Mouse (Mus musculus) CD4-positive, CD25-positive, alpha-beta regulatory T cell, adult 4 months (primary cell): ENCODE data around the gene Gpr182. TPM values are rescaled to one million over a fixed set of nuclear protein-coding genes. Genes with fewer than 3 reads are reported as not detected.
"Not testable (repeated sequence)": the region's sequence is repeated elsewhere in the genome, so short reads cannot be mapped to it uniquely, and the experiment has no call there.

Experiments used
- ATAC-seq: one replicate; pipeline ENCODE4 v1.8.0; 2017
- polyA plus RNA-seq, 2 experiments: library from polyadenylated mRNA; unstranded; fragments of 100-300 nt; shearing (Covaris generic); gene quantifications; one replicate each; pipeline ENCODE4 v1.2.1; 2017

The Gpr182 gene
- under 1 TPM in 1 of 2 experiments, not detected in 1; 0.29 TPM for polyA plus RNA-seq

- no peak for ATAC-seq
Observed at GRCm38 (mm10) chr10:127751548-127751947, at the start of gene Gpr182. Gene Gpr182 (minus strand): TSS chr10:127751732.

DNA sequence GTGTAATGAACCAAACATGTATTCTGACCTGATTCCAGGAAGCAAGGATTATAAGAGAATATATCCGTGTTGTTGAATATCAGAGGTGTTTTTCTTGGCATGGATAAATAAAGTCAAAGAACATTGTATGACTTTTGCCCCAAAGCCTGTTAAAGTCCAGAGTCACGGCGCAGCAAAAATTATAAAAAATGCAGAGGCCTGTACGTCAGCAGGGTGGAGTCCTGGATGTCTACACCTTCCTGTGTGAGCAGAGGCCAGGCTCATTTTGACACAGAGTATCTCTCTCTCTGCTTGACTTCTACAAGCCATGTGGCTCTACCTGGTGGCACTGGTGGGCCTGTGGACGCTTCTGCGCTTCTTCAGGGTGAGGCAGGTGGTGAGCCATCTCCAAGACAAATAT, 49.4 kb upstream of the Gpr182 start, which contains the start of gene Rdh16:
Gene Rdh16, plus strand, starts transcription at position 262 of the 400 bp plus-strand sequence.
- no peak for ATAC-seq

DNA sequence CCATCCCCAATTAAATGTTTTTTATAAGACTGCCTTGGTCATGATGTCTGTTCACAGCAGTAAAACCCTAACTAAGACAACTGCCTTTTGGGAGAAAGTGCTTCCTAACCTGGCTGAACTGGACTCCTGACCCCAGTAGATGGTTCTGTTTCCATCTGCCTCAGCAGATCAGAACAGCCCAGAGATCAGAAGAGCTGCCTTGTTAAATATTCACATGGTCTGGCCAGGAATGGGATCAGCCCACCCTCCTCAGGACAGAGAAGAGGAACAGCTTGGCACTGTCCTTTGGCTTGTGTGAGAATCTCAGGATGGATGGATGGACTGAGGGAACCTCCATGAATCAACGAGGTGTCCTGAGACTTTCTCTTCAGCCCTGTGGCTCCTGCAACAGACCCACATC, 47.8 kb upstream of the Gpr182 start:
- ATAC-seq = no peak

GRCm38 (mm10) chr10:127785411-127785810, 33.9 kb upstream of the Gpr182 start:
- ATAC-seq = not testable (repeated sequence)

DNA sequence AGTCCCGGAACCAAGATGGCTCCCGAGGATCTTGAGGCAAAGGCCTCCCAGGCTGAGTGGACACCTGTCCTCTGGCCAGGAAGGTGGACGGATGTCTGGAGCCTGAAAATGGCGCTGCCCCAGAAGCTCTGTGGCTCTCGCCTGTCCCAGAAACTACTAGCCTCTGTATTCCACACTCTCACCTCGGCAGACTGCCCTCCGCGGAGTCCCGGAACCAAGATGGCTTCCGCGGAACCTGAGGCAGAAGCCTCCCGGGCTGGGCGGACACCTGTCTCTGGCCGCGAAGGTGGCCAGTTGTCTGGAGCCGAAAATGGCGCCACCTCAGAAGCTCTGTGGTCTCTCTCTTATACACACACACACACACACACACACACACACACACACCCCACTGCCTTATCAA, 30.8 kb upstream of the Gpr182 start:
- ATAC-seq = not testable (repeated sequence)

GRCm38 (mm10) chr10:127776011-127776410, 24.5 kb upstream of the Gpr182 start, which contains the start of gene Rdh9:
Gene Rdh9 (plus strand): TSS chr10:127776386.
- ATAC-seq = no peak

- no peak for ATAC-seq
Observed at GRCm38 (mm10) chr10:127766564-127766963, 15.0 kb upstream of the Gpr182 start.

GRCm38 (mm10) chr10:127763914-127764680, 12.6 kb upstream of the Gpr182 start:
- no peak for ATAC-seq

GRCm38 (mm10) chr10:127762926-127763325, 11.4 kb upstream of the Gpr182 start:
- ATAC-seq = not testable (repeated sequence)

DNA sequence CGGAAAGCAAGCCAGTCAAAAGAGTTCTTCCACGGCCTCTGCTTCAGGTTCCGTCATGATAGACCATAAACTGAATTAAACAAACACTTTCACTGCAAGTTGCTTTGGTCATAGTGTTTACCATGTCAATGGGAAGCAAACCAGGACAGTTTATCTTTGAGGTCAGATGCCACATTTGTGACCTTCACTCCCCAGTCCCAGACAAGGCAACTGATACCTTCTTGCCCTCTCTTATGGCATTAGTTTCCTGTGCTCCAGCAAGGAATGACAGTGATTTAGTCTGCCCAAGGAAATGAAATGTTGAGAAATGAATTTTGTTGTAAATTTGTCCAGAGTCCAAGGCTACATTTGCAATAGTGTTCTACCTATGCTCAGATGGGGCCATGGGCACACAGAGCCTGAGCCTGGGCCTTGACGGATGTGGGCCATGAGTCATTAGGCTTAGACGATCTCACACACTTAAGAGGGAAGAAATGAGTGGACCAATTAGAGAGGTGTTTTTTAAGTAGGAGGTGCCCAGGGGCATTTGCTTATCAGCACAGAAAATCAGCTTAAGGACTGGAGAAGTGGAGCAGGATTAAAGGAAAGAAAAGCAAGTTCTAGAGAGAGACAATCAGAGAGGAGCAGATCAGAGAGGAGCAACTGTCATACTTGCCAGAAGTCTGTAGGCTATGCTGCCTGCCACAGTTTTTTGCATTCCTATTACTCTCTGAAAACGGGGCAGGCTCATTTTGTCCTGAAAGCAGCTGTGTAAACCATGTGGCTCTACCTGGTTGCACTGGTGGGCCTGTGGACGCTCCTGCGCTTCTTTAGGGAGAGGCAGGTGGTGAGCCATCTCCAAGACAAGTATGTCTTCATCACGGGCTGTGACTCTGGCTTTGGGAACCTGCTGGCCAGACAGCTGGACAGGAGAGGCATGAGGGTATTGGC, 7.9 kb upstream of the Gpr182 start, which contains the start of the genes Rdh1 and Rdh16f1:
Gene Rdh1, plus strand, starts transcription at position 541 of the 930 bp plus-strand sequence.
Gene Rdh16f1, plus strand, starts transcription at position 607 of the 930 bp plus-strand sequence.
- peak; percentile 82 for ATAC-seq

GRCm38 (mm10) chr10:127755770-127756468, 4.4 kb upstream of the Gpr182 start:
- no peak for ATAC-seq

- no peak for ATAC-seq
Observed at GRCm38 (mm10) chr10:127755246-127755645, 3.7 kb upstream of the Gpr182 start.

GRCm38 (mm10) chr10:127754566-127755166, 3.1 kb upstream of the Gpr182 start:
- ATAC-seq = no peak

GRCm38 (mm10) chr10:127750136-127750777, 1.3 kb downstream of the Gpr182 start:
- ATAC-seq = no peak

DNA sequence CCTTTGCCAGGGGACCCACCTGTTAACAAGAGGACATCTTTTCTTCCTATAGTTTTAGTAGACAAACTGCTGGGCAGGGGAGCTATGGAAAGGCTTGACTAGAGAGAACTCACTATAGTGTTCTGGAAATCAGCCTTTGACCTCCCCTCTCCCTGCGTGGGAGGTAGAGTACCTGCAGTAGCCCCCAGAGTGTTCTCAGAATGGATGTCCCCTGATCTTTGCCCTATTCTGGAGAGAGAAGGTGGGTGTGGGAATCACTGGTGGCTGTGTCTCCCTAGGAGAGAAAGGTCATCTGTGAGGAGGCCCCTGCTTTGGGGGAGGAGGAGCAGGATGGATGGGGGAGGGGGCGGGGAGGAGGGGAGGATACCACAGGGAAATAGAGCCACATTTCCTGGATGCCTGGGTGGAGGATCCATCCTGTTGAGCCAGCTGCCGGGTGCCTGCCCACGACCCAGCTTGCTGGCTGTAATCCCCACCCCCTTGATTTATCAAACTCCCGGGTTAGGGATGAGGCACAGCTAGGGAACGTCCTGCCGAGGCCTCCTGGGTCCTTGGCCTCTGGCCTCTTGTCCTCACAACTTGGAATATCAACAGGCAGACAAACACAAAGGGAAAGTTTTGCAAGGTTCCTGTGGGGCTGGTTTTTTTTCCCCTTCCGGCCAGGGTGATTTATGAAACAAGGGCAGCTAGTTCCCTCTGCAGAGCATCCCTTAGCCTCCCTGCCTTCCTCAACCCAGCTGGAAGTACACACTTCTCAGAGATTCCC, 2.5 kb downstream of the Gpr182 start:
- no peak for ATAC-seq

DNA sequence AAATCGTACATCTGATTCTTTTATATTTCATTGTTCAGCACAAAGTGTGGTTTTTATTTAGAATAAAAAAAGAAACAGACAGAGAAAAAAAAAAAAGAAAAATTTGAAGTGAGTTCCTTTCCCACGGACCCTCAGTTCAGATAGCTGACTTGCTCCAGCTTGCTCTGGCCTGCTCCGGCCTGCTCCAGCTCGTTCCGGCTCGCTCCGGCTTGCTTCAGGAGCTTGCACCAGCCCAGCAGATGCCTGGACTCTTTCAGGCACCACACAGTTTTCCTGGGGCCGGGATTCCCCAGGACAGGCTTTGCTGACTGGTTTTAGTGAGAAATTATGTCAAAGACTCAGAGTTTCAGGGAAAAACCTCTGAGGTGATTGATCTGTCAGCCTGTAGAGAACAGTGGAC, 4.3 kb downstream of the Gpr182 start:
- ATAC-seq = no peak

- no peak for ATAC-seq
Observed at GRCm38 (mm10) chr10:127745886-127746285, 5.6 kb downstream of the Gpr182 start.

GRCm38 (mm10) chr10:127744661-127745060, 6.9 kb downstream of the Gpr182 start:
- peak; percentile 54 for ATAC-seq

DNA sequence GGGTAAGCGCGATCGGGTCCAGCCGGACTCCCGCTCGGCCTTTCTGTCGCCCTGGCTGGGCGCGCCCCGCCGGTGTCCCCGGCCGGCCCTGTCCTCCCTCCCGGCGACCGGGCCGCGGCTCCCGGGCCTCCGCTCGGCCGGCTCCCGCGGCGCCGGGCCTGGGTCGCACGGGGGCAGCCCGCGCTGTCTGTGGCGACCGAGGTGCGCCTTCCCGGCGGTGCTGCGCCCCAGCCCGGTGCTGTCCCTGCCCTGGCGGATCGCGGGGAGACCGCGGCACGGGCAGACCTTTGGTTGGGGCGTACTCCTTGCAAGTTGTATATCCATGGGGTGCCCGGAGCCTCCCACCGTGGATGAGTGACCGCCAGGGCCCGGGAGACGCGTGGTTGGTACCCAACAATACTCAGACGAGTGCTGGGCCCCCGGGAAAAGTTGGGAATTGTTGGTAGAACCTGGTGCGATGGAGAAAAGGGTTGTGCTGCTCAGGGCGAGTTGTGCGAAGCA, 11.8 kb downstream of the Gpr182 start:
- ATAC-seq = peak; percentile 62

DNA sequence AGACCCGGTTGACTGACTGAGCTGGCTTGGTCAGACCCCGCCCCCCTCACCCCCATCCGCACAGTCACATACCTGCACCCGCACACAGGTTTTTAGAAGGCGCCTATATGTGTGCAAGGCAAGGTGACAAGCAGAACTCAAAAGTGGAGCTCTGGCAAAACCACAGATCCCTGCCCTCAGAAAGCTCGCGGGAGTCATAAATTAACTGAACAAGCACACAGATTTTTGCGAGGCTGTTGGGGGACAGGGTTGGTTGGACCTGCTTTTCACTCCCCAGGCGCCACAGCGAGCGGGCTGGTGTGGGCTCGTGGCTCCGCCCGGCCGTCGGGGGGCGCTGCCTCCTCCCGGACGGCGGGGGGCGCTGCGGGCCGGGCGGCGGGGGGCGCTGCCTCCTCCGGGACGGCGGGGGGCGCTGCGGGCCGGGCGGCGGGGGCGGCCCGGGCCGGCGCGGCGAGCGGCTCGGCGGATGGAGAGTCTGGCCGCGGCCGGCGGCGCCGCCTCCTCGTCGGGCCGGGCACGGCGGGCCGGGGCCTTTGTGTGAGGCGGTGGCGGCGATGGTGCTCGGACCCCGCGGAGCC, 12.4 kb downstream of the Gpr182 start, which contains the start of gene Zbtb39:
Gene Zbtb39, plus strand, starts transcription at position 456 of the 578 bp plus-strand sequence.
- peak; percentile 79 for ATAC-seq
